Mouse (Mus musculus) intestine, embryonic 15.5 days (tissue): ENCODE results near the gene Oasl1. TPM values are rescaled to one million over a fixed set of nuclear protein-coding genes. Genes with fewer than 3 reads are reported as not detected.
A peak's percentile ranks its signal among the peaks of the same experiment; 100 is the strongest.
"Not testable (repeated sequence)": the region's sequence is repeated elsewhere in the genome, so short reads cannot be mapped to it uniquely, and the experiment has no call there.

Source experiments
- ATAC-seq: fragments of 200-750 bp; cut with Nextera tagmentation; 2 replicates; pipeline ENCODE4 v1.8.0; 2017; ENCODE audit warnings: moderate TSS enrichment, moderate library complexity
- H3K27ac ChIP-seq: fragments of 300-500 bp; sonication (generic); 2 replicates; pipeline ENCODE4 v1.5.1; 2015; ENCODE audit warnings: mild to moderate bottlenecking, inconsistent platforms
- H3K27me3 ChIP-seq: fragments of 300-500 bp; sonication (generic); replicated peaks from 2 replicates; pipeline ENCODE4 v1.6.1; 2015; ENCODE audit warnings: inconsistent platforms
- H3K36me3 ChIP-seq: fragments of 300-500 bp; sonication (generic); 2 replicates; pipeline ENCODE4 v1.6.1; 2015; ENCODE audit warnings: inconsistent platforms
- H3K4me1 ChIP-seq: fragments of 300-500 bp; sonication (generic); replicated peaks from 2 replicates; pipeline ENCODE4 v1.6.1; 2015; ENCODE audit warnings: inconsistent platforms
- H3K4me2 ChIP-seq: fragments of 300-500 bp; sonication (generic); replicated peaks from 2 replicates; pipeline ENCODE4 v1.6.1; 2015; ENCODE audit warnings: mild to moderate bottlenecking, inconsistent platforms
- H3K4me3 ChIP-seq: fragments of 300-500 bp; sonication (generic); replicated peaks from 2 replicates; pipeline ENCODE4 v1.5.1; 2015; ENCODE audit warnings: inconsistent platforms
- H3K9ac ChIP-seq: fragments of 300-500 bp; sonication (generic); 2 replicates; pipeline ENCODE4 v1.6.1; 2015; ENCODE audit warnings: inconsistent platforms
- H3K9me3 ChIP-seq: fragments of 300-500 bp; sonication (generic); 2 replicates; pipeline ENCODE4 v1.6.1; 2016; ENCODE audit warnings: inconsistent platforms
- WGBS: fragments of 180-500 bp; shearing (Covaris S2); methylation state at CpG from one replicate; pipeline ENCODE4 v1.1.7; 2015; 5-methylcytosine and 5-hydroxymethylcytosine counted together
- polyA plus RNA-seq: library from polyadenylated mRNA; unstranded; fragments of >200 nt; fragmentation: Nextera tagmentation; extraction: Ambion mirVana; gene quantifications from 2 replicates; pipeline ENCODE4 v1.2.1, GENCODE M21; 2015

Oasl1 gene
- polyA plus RNA-seq, 1 experiment from 2014 or later: 2.3 TPM

GRCm38 (mm10) chr5:114898857-114899256 is 24.2 kb upstream of the Oasl1 start:
- ATAC-seq: no peak
- Histone ChIP-seq H3K4me2 (no peak overlapping the region), H3K36me3 (no peaks in the 10 kb centered on the region), H3K9me3 (no peaks in the 10 kb centered on the region), H3K4me3 (no peak overlapping the region), H3K27me3 (no peaks in the 10 kb centered on the region), H3K4me1 (peaks cover 9% of the 10 kb centered on the region; the same call in 1 of the 2 replicates), H3K9ac (no peak overlapping the region), H3K27ac (no peak overlapping the region)
- 71% methylated on average over 7 of the region's 7 CpGs for WGBS

- Histone ChIP-seq H3K9me3 (no peaks in the 10 kb centered on the region), H3K4me1 (peaks cover 9% of the 10 kb centered on the region; the same call in 1 of the 2 replicates), H3K4me3 (no peak overlapping the region), H3K36me3 (0 out of 2 replicates have a peak, but pooled peaks cover 3% of the 10 kb centered on the region), H3K27ac (no peak overlapping the region), H3K4me2 (no peak overlapping the region), H3K27me3 (no peaks in the 10 kb centered on the region), H3K9ac (no peak overlapping the region)
- 38% methylated on average over 1 of the region's 1 CpGs for WGBS
- no peak for ATAC-seq
Observed at GRCm38 (mm10) chr5:114902413-114902812, 20.6 kb upstream of the Oasl1 start.

- no peak overlapping the region for H3K4me2 ChIP-seq
- ATAC-seq: no peak
Observed at GRCm38 (mm10) chr5:114908598-114909305, 14.3 kb upstream of the Oasl1 start.

GRCm38 (mm10) chr5:114913686-114914085 is 9.4 kb upstream of the Oasl1 start:
- no peak overlapping the region for H3K9ac ChIP-seq
- no peaks in the 10 kb centered on the region for H3K36me3 ChIP-seq
- 61% methylated on average over 4 of the region's 4 CpGs for WGBS
- H3K9me3 ChIP-seq: no peaks in the 10 kb centered on the region
- H3K4me1 ChIP-seq: no peaks in the 10 kb centered on the region
- no peak overlapping the region for H3K4me3 ChIP-seq
- no peaks in the 10 kb centered on the region for H3K27me3 ChIP-seq
- H3K4me2 ChIP-seq: no peak overlapping the region
- no peak for ATAC-seq
- H3K27ac ChIP-seq: no peak overlapping the region

More at GRCm38 (mm10) chr5:114908598-114909305, 14.3 kb upstream of the Oasl1 start:
- H3K27ac ChIP-seq: no peak overlapping the region
- 51% methylated on average over 13 of the region's 13 CpGs for WGBS
- H3K36me3 ChIP-seq: 0 out of 2 replicates have a peak, but pooled peaks cover 3% of the 10 kb centered on the region
- H3K27me3 ChIP-seq: no peaks in the 10 kb centered on the region
- H3K4me3 ChIP-seq: no peak overlapping the region
- no peaks in the 10 kb centered on the region for H3K9me3 ChIP-seq
- H3K9ac ChIP-seq: no peak overlapping the region
- peaks cover 7% of the 10 kb centered on the region; the same call in 1 of the 2 replicates for H3K4me1 ChIP-seq

GRCm38 (mm10) chr5:114914855-114915254 is 8.2 kb upstream of the Oasl1 start:
- Histone ChIP-seq H3K4me1 (no peaks in the 10 kb centered on the region), H3K36me3 (no peaks in the 10 kb centered on the region)

GRCm38 (mm10) chr5:114915854-114916253 is 7.2 kb upstream of the Oasl1 start:
- WGBS: 76% methylated on average over 5 of the region's 5 CpGs
- no peak for ATAC-seq
- no peaks in the 10 kb centered on the region for H3K36me3 ChIP-seq

More at GRCm38 (mm10) chr5:114914855-114915254, 8.2 kb upstream of the Oasl1 start:
- no peak overlapping the region for H3K4me2 ChIP-seq
- no peak overlapping the region for H3K27ac ChIP-seq
- no peak overlapping the region for H3K9ac ChIP-seq
- H3K9me3 ChIP-seq: no peaks in the 10 kb centered on the region
- H3K27me3 ChIP-seq: no peaks in the 10 kb centered on the region
- 65% methylated on average over 8 of the region's 8 CpGs for WGBS
- ATAC-seq: no peak
- H3K4me3 ChIP-seq: no peak overlapping the region

GRCm38 (mm10) chr5:114916777-114917176 is 6.3 kb upstream of the Oasl1 start:
- Histone ChIP-seq H3K9me3 (no peaks in the 10 kb centered on the region), H3K4me3 (no peak overlapping the region), H3K9ac (no peak overlapping the region), H3K36me3 (no peaks in the 10 kb centered on the region), H3K4me1 (0 out of 2 replicates have a peak, but pooled peaks cover 2% of the 10 kb centered on the region), H3K27me3 (no peaks in the 10 kb centered on the region), H3K27ac (no peak overlapping the region), H3K4me2 (no peak overlapping the region)
- ATAC-seq: no peak
- WGBS: 76% methylated on average over 4 of the region's 4 CpGs

More at GRCm38 (mm10) chr5:114915854-114916253, 7.2 kb upstream of the Oasl1 start:
- no peaks in the 10 kb centered on the region for H3K9me3 ChIP-seq
- H3K27me3 ChIP-seq: no peaks in the 10 kb centered on the region
- H3K4me1 ChIP-seq: no peaks in the 10 kb centered on the region
- H3K9ac ChIP-seq: no peak overlapping the region
- H3K4me3 ChIP-seq: no peak overlapping the region
- H3K27ac ChIP-seq: no peak overlapping the region
- no peak overlapping the region for H3K4me2 ChIP-seq

GRCm38 (mm10) chr5:114917357-114917756 is 5.7 kb upstream of the Oasl1 start:
- H3K9ac ChIP-seq, H3K27ac ChIP-seq, H3K9me3 ChIP-seq, H3K36me3 ChIP-seq, H3K4me3 ChIP-seq, H3K4me2 ChIP-seq, ATAC-seq, H3K27me3 ChIP-seq, H3K4me1 ChIP-seq: not testable (repeated sequence)
- WGBS: 89% methylated on average over 5 of the region's 5 CpGs

GRCm38 (mm10) chr5:114921551-114922365 is 1.3 kb upstream of the Oasl1 start:
- H3K4me3 ChIP-seq: no peak overlapping the region
- 0 out of 2 replicates have a peak overlapping the region, but pooled peaks have one; percentile 13 for H3K9ac ChIP-seq
- H3K27me3 ChIP-seq: no peaks in the 10 kb centered on the region
- H3K4me1 ChIP-seq: peaks cover 12% of the 10 kb centered on the region
- H3K9me3 ChIP-seq: no peaks in the 10 kb centered on the region
- WGBS: 65% methylated on average over 19 of the region's 19 CpGs
- H3K36me3 ChIP-seq: no peaks in the 10 kb centered on the region
- H3K4me2 ChIP-seq: 0 out of 2 replicates have a peak overlapping the region, but pooled peaks have one; percentile 6
- peak; percentile 54 for ATAC-seq
- peak overlapping the region; percentile 58 for H3K27ac ChIP-seq

- no peaks in the 10 kb centered on the region for H3K36me3 ChIP-seq
- H3K4me2 ChIP-seq: 0 out of 2 replicates have a peak overlapping the region, but pooled peaks have one; percentile 6
- 0 out of 2 replicates have a peak overlapping the region, but pooled peaks have one; percentile 13 for H3K9ac ChIP-seq
- WGBS: 55% methylated on average over 10 of the region's 10 CpGs
- H3K4me1 ChIP-seq: peaks cover 12% of the 10 kb centered on the region
- H3K4me3 ChIP-seq: no peak overlapping the region
- H3K27me3 ChIP-seq: no peaks in the 10 kb centered on the region
- peak overlapping the region; percentile 58; the same call in 1 of the 2 replicates for H3K27ac ChIP-seq
- no peaks in the 10 kb centered on the region for H3K9me3 ChIP-seq
- no peak; the same call in 1 of the 2 replicates for ATAC-seq
Observed at GRCm38 (mm10) chr5:114922366-114922731, 691 bp upstream of the Oasl1 start.

- H3K27me3 ChIP-seq: no peaks in the 10 kb centered on the region
- WGBS: 81% methylated on average over 1 of the region's 1 CpGs
- H3K9me3 ChIP-seq: no peaks in the 10 kb centered on the region
- no peak overlapping the region for H3K27ac ChIP-seq
- H3K4me1 ChIP-seq: peaks cover 12% of the 10 kb centered on the region
- ATAC-seq: 0 out of 2 replicates have a peak, but pooled peaks have one; percentile 24
- no peak overlapping the region for H3K4me3 ChIP-seq
- H3K36me3 ChIP-seq: no peaks in the 10 kb centered on the region
- H3K9ac ChIP-seq: no peak overlapping the region
- H3K4me2 ChIP-seq: no peak overlapping the region
Observed at GRCm38 (mm10) chr5:114926153-114926684, 3.2 kb downstream of the Oasl1 start.

GRCm38 (mm10) chr5:114926753-114927152 is 3.7 kb downstream of the Oasl1 start:
- ATAC-seq: peak; percentile 40
- Histone ChIP-seq H3K9ac (no peak overlapping the region), H3K9me3 (no peaks in the 10 kb centered on the region), H3K36me3 (no peaks in the 10 kb centered on the region), H3K4me2 (no peak overlapping the region), H3K27ac (no peak overlapping the region), H3K4me1 (peaks cover 10% of the 10 kb centered on the region), H3K4me3 (no peak overlapping the region), H3K27me3 (no peaks in the 10 kb centered on the region)
- WGBS: 71% methylated on average over 9 of the region's 9 CpGs
